Comparison of ENCODE assay signal across 44 mouse cellular contexts in the genomic region with DNA sequence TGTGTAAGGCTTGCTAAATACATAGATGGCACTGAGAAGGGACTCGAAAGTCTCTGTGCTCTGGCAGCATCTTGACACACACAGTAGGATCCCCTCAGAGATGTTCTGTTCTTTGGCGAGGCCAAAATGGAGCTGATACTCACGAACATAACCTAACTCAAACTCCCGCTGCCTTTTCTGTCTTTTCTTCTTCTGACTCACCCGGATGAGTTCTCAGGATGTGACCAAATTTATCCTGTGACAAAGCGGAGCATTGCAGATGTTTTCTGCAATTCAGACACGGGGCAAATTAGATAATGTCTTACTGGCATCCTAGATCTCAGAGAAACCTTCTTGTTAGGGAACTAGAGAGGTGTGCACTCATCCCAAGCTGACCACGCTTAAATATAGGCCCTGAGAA. TPM values are rescaled to one million over a fixed set of nuclear protein-coding genes. Genes with fewer than 3 reads are reported as not detected.
"Had no signal": no experiment of that assay in that cellular context is flagged by ENCODE, and none has a peak within 500 bp of the region (broad histone marks: within the 10 kb centered on the region; RNA-seq: fewer than 3 reads in every experiment).

No protein-coding gene starts in this region.

- H3K27ac ChIP-seq: heart, adult 2 months; heart, embryonic 10.5 days; hindbrain, embryonic 10.5 days; hindbrain, embryonic 12.5 days; hindbrain, embryonic 14.5 days; kidney, embryonic 15.5 days; kidney, postnatal 0 days; limb, embryonic 13.5 days; limb, embryonic 15.5 days; liver, embryonic 12.5 days; liver, embryonic 14.5 days had no signal

- H3K27me3 ChIP-seq: limb, embryonic 13.5 days; liver, embryonic 12.5 days had no signal

- H3K9me3 ChIP-seq: heart, embryonic 10.5 days; kidney, embryonic 15.5 days; limb, embryonic 13.5 days; limb, embryonic 15.5 days; liver, embryonic 12.5 days had no signal

- H3K36me3 ChIP-seq: heart, embryonic 10.5 days; heart, embryonic 12.5 days; hindbrain, embryonic 10.5 days; hindbrain, embryonic 12.5 days; kidney, embryonic 15.5 days; limb, embryonic 13.5 days; limb, embryonic 15.5 days; liver, embryonic 12.5 days had no signal

- DNase-seq: gastrocnemius, postnatal 10 days; gastrocnemius, postnatal 25 days; heart, adult 2 months; heart, postnatal 10 days; heart, postnatal 4 days; kidney, adult 11 months; kidney, adult 2 months; kidney, adult 9 months; kidney, postnatal 14 days; kidney, postnatal 36 days; layer of hippocampus, adult 9-11 months; layer of hippocampus, postnatal 36 days; left cerebral cortex, postnatal 4 days had no signal

- H3K9ac ChIP-seq: heart, embryonic 12.5 days; hindbrain, embryonic 12.5 days; hindbrain, embryonic 14.5 days; kidney, embryonic 15.5 days; limb, embryonic 13.5 days; limb, embryonic 15.5 days; liver, embryonic 12.5 days; liver, embryonic 14.5 days had no signal

- H3K4me2 ChIP-seq: heart, embryonic 12.5 days; hindbrain, embryonic 12.5 days; hindbrain, embryonic 14.5 days; kidney, embryonic 15.5 days; limb, embryonic 13.5 days; limb, embryonic 15.5 days; liver, embryonic 12.5 days had no signal

- H3K4me1 ChIP-seq: heart, embryonic 10.5 days; heart, embryonic 12.5 days; hindbrain, embryonic 12.5 days; kidney, embryonic 15.5 days; limb, embryonic 13.5 days; limb, embryonic 15.5 days; liver, embryonic 12.5 days had no signal

- H3K4me3 ChIP-seq: heart, adult 2 months; heart, embryonic 10.5 days; heart, embryonic 12.5 days; hindbrain, embryonic 10.5 days; hindbrain, embryonic 12.5 days; kidney, embryonic 15.5 days; limb, embryonic 13.5 days; limb, embryonic 15.5 days; liver, embryonic 12.5 days had no signal

- ATAC-seq: inflammation-experienced regulatory T-cells, adult 6 months; intestine, embryonic 16.5 days; liver, embryonic 12.5 days had no signal

RNA-seq across cellular contexts. Expression of a gene that starts 2.3 kb away (rescaled TPM):
- total RNA-seq: gastrocnemius, adult 18-20 months; gastrocnemius, postnatal 25 days; gastrocnemius, postnatal 4 days; granulocyte monocyte progenitor cell, adult 5-6 weeks; heart, adult 2 months; heart, postnatal 10 days; heart, postnatal 25 days; heart, postnatal 4 days; layer of hippocampus, adult 18-20 months; layer of hippocampus, adult 8-10 months; layer of hippocampus, postnatal 14 days; layer of hippocampus, postnatal 36 days; left cerebral cortex, adult 18-20 months; left cerebral cortex, adult 8-10 months; left cerebral cortex, postnatal 10 days; left cerebral cortex, postnatal 25 days; left cerebral cortex, postnatal 4 days; liver, adult 2 months had no signal
- polyA plus RNA-seq: heart, adult 2 months; heart, embryonic 10.5 days; heart, embryonic 12.5 days; heart, embryonic 14.5 days; heart, embryonic 16.5 days; hindbrain, embryonic 10.5 days; hindbrain, embryonic 12.5 days; hindbrain, embryonic 14.5 days; hindbrain, embryonic 16.5 days; inflammation-experienced regulatory T-cells, adult 6 months; intestine, embryonic 16.5 days; kidney, adult 2 months; kidney, embryonic 15.5 days; kidney, postnatal 0 days; large intestine, adult 2 months; limb, embryonic 11.5 days; limb, embryonic 13.5 days; liver, adult 2 months; liver, embryonic 12.5 days; liver, embryonic 14.5 days; liver, embryonic 16.5 days had no signal

RNA-seq across cellular contexts. Expression of a gene that starts 28.4 kb away (rescaled TPM):
- total RNA-seq: gastrocnemius, adult 18-20 months; gastrocnemius, postnatal 25 days; gastrocnemius, postnatal 4 days; heart, adult 2 months; heart, postnatal 10 days; heart, postnatal 25 days; heart, postnatal 4 days; liver, adult 2 months had no signal
- polyA plus RNA-seq: heart, embryonic 10.5 days; heart, embryonic 12.5 days; heart, embryonic 14.5 days; hindbrain, embryonic 12.5 days; hindbrain, embryonic 14.5 days; inflammation-experienced regulatory T-cells, adult 6 months; kidney, adult 2 months; kidney, postnatal 0 days; limb, embryonic 11.5 days; liver, adult 2 months; liver, embryonic 12.5 days; liver, embryonic 16.5 days had no signal
